Mouse (Mus musculus) spleen, adult 2 months (tissue): ENCODE measurements around the gene Zbtb37.

Source experiments
- CTCF ChIP-seq: fragments of 200-500 bp; IDR thresholded peaks from 2 replicates; pipeline ENCODE4 v1.5.1; 2011; ENCODE audit warnings: mild to moderate bottlenecking, inconsistent platforms; ENCODE audit not compliant: insufficient read depth, insufficient read length, insufficient replicate concordance; ENCODE audit errors: extremely low read depth
- POLR2A ChIP-seq: fragments of 200-500 bp; IDR thresholded peaks from 2 replicates; pipeline ENCODE4 v1.6.1; 2011; ENCODE audit warnings: low read depth, low read length, inconsistent platforms

GRCm38 (mm10) chr1:161010436-161010835 lies 24.2 kb downstream of the Zbtb37 start:
- TF ChIP-seq CTCF (no peak), POLR2A (no peak)
